Mouse (Mus musculus) liver, adult 2 months (tissue): ENCODE measurements around the gene Zfp747. TPM values are rescaled to one million over a fixed set of nuclear protein-coding genes. Genes with fewer than 3 reads are reported as not detected.
"Not testable (repeated sequence)": the region's sequence is repeated elsewhere in the genome, so short reads cannot be mapped to it uniquely, and the experiment has no call there.

Source experiments
- DNase-seq: peaks from one replicate; pipeline ENCODE4 v3.0.0-alpha.2; 2011; ENCODE audit warnings: low read depth, low spot score; ENCODE audit errors: extremely low read depth
- H3K27ac ChIP-seq: fragments of 200-500 bp; replicated peaks from 2 replicates; pipeline ENCODE4 v1.5.1; 2012; ENCODE audit warnings: low read depth, mild to moderate bottlenecking, control low read depth, inconsistent platforms, low read length; ENCODE audit not compliant: insufficient read depth
- H3K27me3 ChIP-seq: fragments of 200-500 bp; 2 replicates; pipeline ENCODE4 v1.6.1; 2012; ENCODE audit warnings: mild to moderate bottlenecking, moderate library complexity, low read length, inconsistent platforms; ENCODE audit not compliant: control insufficient read depth, insufficient read depth
- H3K36me3 ChIP-seq: fragments of 200-500 bp; 2 replicates; pipeline ENCODE4 v1.6.1; 2012; ENCODE audit warnings: low read length, inconsistent platforms; ENCODE audit not compliant: control insufficient read depth, insufficient read depth
- H3K4me1 ChIP-seq: fragments of 200-500 bp; 2 replicates; pipeline ENCODE4 v1.6.1; 2011; ENCODE audit warnings: low read length; ENCODE audit not compliant: control insufficient read depth, insufficient read depth
- H3K4me3 ChIP-seq: fragments of 200-500 bp; 2 replicates; pipeline ENCODE4 v1.5.1; 2011; ENCODE audit warnings: low read depth, mild to moderate bottlenecking, control low read depth, low read length, moderate library complexity; ENCODE audit not compliant: insufficient read depth
- H3K79me2 ChIP-seq: fragments of 200-500 bp; 2 replicates; pipeline ENCODE4 v1.6.1; 2012; ENCODE audit warnings: inconsistent platforms, mild to moderate bottlenecking, low read length, moderate library complexity; ENCODE audit not compliant: control insufficient read depth, insufficient read depth
- H3K9ac ChIP-seq: fragments of 200-500 bp; 2 replicates; pipeline ENCODE4 v1.6.1; 2012; ENCODE audit warnings: low read depth, mild to moderate bottlenecking, control low read depth, inconsistent platforms, low read length
- CTCF ChIP-seq: fragments of 200-500 bp; IDR thresholded peaks from 2 replicates; pipeline ENCODE4 v1.5.1; 2011; ENCODE audit warnings: low read depth, low read length, control low read depth
- POLR2A ChIP-seq: fragments of 200-500 bp; IDR thresholded peaks from 2 replicates; pipeline ENCODE4 v1.6.1; 2011; ENCODE audit warnings: low read length, control low read depth; ENCODE audit not compliant: insufficient read depth; ENCODE audit errors: extremely low read depth
- WGBS: fragments of 180-500 bp; shearing (Covaris S2); methylation state at CpG from one replicate; pipeline ENCODE4 v1.1.7; 2018; 5-methylcytosine and 5-hydroxymethylcytosine counted together
- polyA plus RNA-seq: library from polyadenylated mRNA; depleted of rRNA; stranded (reverse); fragments of >200 nt; gene quantifications from 2 replicates; pipeline ENCODE4 v1.2.3, GENCODE M21; 2012; rRNA removed
- total RNA-seq: library from RNA; depleted of rRNA; stranded (reverse); fragments of >200 nt; gene quantifications from 2 replicates; pipeline ENCODE4 v1.2.3, GENCODE M21; 2014; rRNA removed

Zfp747 gene
- total RNA-seq: 3.6 and 3.7 TPM in 2 replicates
- 3.0 and 4.0 TPM in 2 replicates for polyA plus RNA-seq

DNA sequence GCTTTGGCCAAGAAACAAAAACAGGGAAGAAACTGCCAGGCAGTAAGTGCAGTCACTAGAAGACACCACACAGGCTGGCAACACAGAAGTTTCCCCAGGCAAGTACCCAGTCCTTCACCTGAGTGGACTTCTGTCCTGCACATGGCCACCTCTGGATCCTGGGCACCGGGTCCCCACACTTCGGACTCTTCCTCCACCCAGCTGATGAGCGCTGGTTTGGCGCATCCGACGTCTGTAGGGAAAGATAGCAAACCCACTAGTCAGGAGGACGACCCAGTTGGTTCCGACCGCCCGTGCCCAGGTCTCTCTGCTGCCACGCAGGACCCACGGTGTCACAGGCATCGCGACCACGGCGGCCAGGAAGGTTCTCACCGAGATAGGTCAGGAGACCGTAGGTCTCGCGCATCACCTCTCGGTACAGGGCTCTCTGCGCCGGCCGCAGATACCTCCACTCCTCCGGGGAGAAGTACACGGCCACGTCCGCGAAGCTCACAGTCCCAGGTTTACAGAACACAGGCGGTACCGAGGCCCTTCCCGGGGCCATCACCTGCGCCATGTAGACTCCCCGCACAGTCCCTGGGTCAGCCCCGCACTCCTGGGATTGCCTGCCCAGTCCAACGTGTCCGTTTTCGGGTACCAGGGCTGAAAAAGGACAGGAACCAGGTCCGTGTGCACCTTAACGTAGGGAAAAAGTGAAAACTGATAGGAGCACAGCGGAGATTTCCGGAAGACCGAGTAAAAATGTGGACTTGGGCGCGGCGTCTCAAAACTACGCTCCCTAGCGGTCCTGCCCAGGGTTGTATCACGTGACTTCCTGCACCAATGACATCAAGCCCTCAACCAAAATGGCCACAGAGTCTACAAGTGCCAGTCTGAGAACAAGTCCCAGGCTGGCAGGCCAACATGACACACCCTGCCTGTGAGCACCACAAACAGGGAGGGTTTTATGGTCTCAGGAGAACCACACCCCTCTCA is at the start of gene Zfp747:
Gene Zfp747 (minus strand): TSS at position 780 of the 975 bp plus-strand sequence.
- Histone ChIP-seq H3K4me3 (peak within 1 kb of the TSS; percentile 99), H3K27ac (peak within 1 kb of the TSS; percentile 89), H3K9ac (peak within 1 kb of the TSS; percentile 97)
- not testable (repeated sequence) for H3K79me2 ChIP-seq, H3K27me3 ChIP-seq, H3K4me1 ChIP-seq, H3K36me3 ChIP-seq
- peak; percentile 92 for DNase-seq
- WGBS: under 1% methylated on average over 49 of the region's 49 CpGs
- TF ChIP-seq POLR2A: 0 out of 2 replicates have a peak, but pooled peaks have one; percentile 28
- peak; percentile 63 for TF ChIP-seq CTCF

- no peak overlapping the region for H3K9ac ChIP-seq
- WGBS: 88% methylated on average over 3 of the region's 3 CpGs
- no peak for DNase-seq
- no peaks in the 10 kb centered on the region for H3K36me3 ChIP-seq
- peaks cover 3% of the 10 kb centered on the region; the same call in 1 of the 2 replicates for H3K79me2 ChIP-seq
- H3K4me3 ChIP-seq: no peak overlapping the region
- no peak for TF ChIP-seq POLR2A
- TF ChIP-seq CTCF: no peak
- H3K27me3 ChIP-seq: no peaks in the 10 kb centered on the region
- 0 out of 2 replicates have a peak, but pooled peaks cover 2% of the 10 kb centered on the region for H3K4me1 ChIP-seq
- H3K27ac ChIP-seq: no peak overlapping the region
Observed at GRCm38 (mm10) chr7:127425291-127425690, 49.4 kb upstream of the Zfp747 start.

DNA sequence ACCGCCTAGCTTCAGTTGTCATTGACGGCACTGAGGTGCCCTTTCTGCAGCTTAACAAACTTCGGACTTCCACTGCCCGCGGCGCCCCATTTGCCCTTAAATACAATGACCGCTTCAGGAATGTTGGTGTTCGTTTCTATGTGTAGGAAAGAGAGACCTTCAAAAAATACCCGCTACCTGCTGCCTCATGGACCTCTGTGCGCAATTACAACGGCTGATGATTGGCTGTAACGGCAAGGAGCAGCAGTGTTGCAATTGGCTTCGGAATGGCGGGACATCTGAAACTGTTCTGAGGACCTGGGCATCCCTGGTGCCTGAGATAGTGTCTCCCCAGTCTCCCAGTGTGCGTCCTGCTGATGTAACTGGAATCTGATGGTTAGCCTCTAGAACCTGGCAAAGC is 46.4 kb upstream of the Zfp747 start:
- TF ChIP-seq CTCF (no peak), POLR2A (no peak)
- peak; percentile 52 for DNase-seq
- H3K4me3 ChIP-seq: peak overlapping the region; percentile 77
- H3K27me3 ChIP-seq: no peaks in the 10 kb centered on the region
- H3K27ac ChIP-seq: no peak overlapping the region
- 0 out of 2 replicates have a peak, but pooled peaks cover 2% of the 10 kb centered on the region for H3K4me1 ChIP-seq
- H3K36me3 ChIP-seq: peaks cover 5% of the 10 kb centered on the region; the same call in 1 of the 2 replicates
- no peak overlapping the region for H3K9ac ChIP-seq
- WGBS: 1% methylated on average over 15 of the region's 15 CpGs
- peaks cover 3% of the 10 kb centered on the region; the same call in 1 of the 2 replicates for H3K79me2 ChIP-seq

- WGBS: 2% methylated on average over 48 of the region's 48 CpGs
- Histone ChIP-seq H3K4me1 (0 out of 2 replicates have a peak, but pooled peaks cover 2% of the 10 kb centered on the region), H3K36me3 (peaks cover 5% of the 10 kb centered on the region; the same call in 1 of the 2 replicates), H3K4me3 (peak within 1 kb of the TSS; percentile 77), H3K9ac (peak within 1 kb of the TSS; percentile 79), H3K79me2 (peaks cover 3% of the 10 kb centered on the region; the same call in 1 of the 2 replicates), H3K27me3 (no peaks in the 10 kb centered on the region), H3K27ac (peak within 1 kb of the TSS; percentile 38)
- TF ChIP-seq POLR2A: peak; percentile 44; the same call in 1 of the 2 replicates
- no peak; the same call in 1 of the 2 replicates for TF ChIP-seq CTCF
- peak; percentile 79 for DNase-seq
Observed at GRCm38 (mm10) chr7:127421388-127422191, 45.7 kb upstream of the Zfp747 start, which contains the start of gene Zfp688. Zfp688 (minus strand) TSS chr7:127422068.

DNA sequence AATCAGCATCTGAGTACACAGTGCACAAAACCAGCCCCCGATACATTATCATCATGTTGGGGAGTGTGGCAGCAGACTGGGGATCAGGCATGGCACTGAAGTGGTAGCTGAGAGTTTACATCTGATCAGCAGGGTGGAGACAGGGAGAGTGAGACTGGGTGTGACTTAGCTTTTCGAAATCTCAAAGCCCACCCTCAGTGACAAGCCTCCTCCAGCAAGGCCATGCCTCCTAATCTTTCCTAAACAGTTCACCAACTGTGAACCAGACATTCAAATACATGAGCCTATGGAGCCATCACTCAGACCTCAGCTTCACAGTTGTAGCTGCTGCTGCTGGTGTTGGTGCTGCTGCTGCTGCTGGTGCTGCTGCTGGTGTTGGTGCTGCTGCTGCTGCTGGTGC is 35.6 kb upstream of the Zfp747 start:
- H3K4me1 ChIP-seq: no peaks in the 10 kb centered on the region
- no peak overlapping the region for H3K27ac ChIP-seq
- no peaks in the 10 kb centered on the region for H3K36me3 ChIP-seq
- H3K9ac ChIP-seq: no peak overlapping the region
- WGBS: 84% methylated on average over 2 of the region's 2 CpGs
- DNase-seq: no peak
- no peaks in the 10 kb centered on the region for H3K27me3 ChIP-seq
- TF ChIP-seq POLR2A (no peak), CTCF (no peak)
- H3K79me2 ChIP-seq: no peaks in the 10 kb centered on the region
- no peak overlapping the region for H3K4me3 ChIP-seq
